Mouse (Mus musculus): Measurements from ENCODE around the gene Synj2. TPM values are rescaled to one million over a fixed set of nuclear protein-coding genes. Genes with fewer than 3 reads are reported as not detected.

The Synj2 gene
- polyA plus RNA-seq, 1 experiment from 2014 or later = 7.9 TPM

Other genes with a start within 250 kb of the Synj2 start
- 68.0 to 101 TPM (median 94.1 TPM) in 3 replicates for gene Snx9, start 100.0 kb upstream of the Synj2 start, polyA plus RNA-seq (2018)
- 3.6 to 5.3 TPM (median 3.6 TPM) in 3 replicates for gene Serac1, start 138.5 kb downstream of the Synj2 start, polyA plus RNA-seq (2018)
- 32.2 to 52.2 TPM (median 36.2 TPM) in 3 replicates for gene Gtf2h5, start 138.5 kb downstream of the Synj2 start, polyA plus RNA-seq (2018)
- gene Tulp4, start 165.2 kb downstream of the Synj2 start, polyA plus RNA-seq (2018) = 31.1 to 65.5 TPM (median 44.2 TPM) in 3 replicates